Mouse (Mus musculus) adrenal gland, postnatal 14 days (tissue): ENCODE measurements around the gene Tmco2. TPM values are rescaled to one million over a fixed set of nuclear protein-coding genes. Genes with fewer than 3 reads are reported as not detected.
A peak's percentile ranks its signal among the peaks of the same experiment; 100 is the strongest.
"Not testable (repeated sequence)": the region's sequence is repeated elsewhere in the genome, so short reads cannot be mapped to it uniquely, and the experiment has no call there.

Experiments used
- DNase-seq: peaks from one replicate; pipeline ENCODE4 v3.0.0; 2021; ENCODE audit warnings: mixed read lengths
- long read RNA-seq, 2 experiments: library from polyadenylated mRNA; stranded (forward); transcript quantifications; one replicate each; pipeline ENCODE4 v2.0.0; 2021
- total RNA-seq: library from RNA; stranded (reverse); gene quantifications from 2 replicates; pipeline ENCODE4 v1.2.3, GENCODE M21; 2021

Gene Tmco2
- total RNA-seq, result not detected in 2 replicates
- long read RNA-seq, experiment 1, result 0 reads
- long read RNA-seq, experiment 2, result 0 reads

- no peak for DNase-seq
Observed at GRCm38 (mm10) chr4:121109126-121109525, at the start of gene Tmco2. Gene Tmco2, minus strand, starts transcription at chr4:121109226.

- no peak for DNase-seq
Observed at GRCm38 (mm10) chr4:121103304-121103703, 5.7 kb downstream of the Tmco2 start.

- DNase-seq, result peak; percentile 87
Observed at GRCm38 (mm10) chr4:121097650-121098378, 11.2 kb downstream of the Tmco2 start, which contains the start of gene Zmpste24. Gene Zmpste24, minus strand, starts transcription at chr4:121098241.

- DNase-seq, result no peak
Observed at GRCm38 (mm10) chr4:121090211-121090610, 18.8 kb downstream of the Tmco2 start.

GRCm38 (mm10) chr4:121088696-121089095 is 20.3 kb downstream of the Tmco2 start:
- DNase-seq, result no peak

GRCm38 (mm10) chr4:121084506-121084905 is 24.5 kb downstream of the Tmco2 start:
- DNase-seq, result no peak

- no peak for DNase-seq
Observed at GRCm38 (mm10) chr4:121080395-121080794, 28.6 kb downstream of the Tmco2 start.

- DNase-seq, result no peak
Observed at GRCm38 (mm10) chr4:121077915-121078646, 30.9 kb downstream of the Tmco2 start.

- DNase-seq, result no peak
Observed at GRCm38 (mm10) chr4:121074250-121074649, 34.8 kb downstream of the Tmco2 start.

- no peak for DNase-seq
Observed at GRCm38 (mm10) chr4:121065336-121065735, 43.7 kb downstream of the Tmco2 start.

GRCm38 (mm10) chr4:121059218-121059617 is 49.8 kb downstream of the Tmco2 start:
- DNase-seq, result not testable (repeated sequence)

GRCm38 (mm10) chr4:121057032-121057431 is 52.0 kb downstream of the Tmco2 start:
- DNase-seq, result no peak

- DNase-seq, result no peak
Observed at GRCm38 (mm10) chr4:121056342-121056741, 52.7 kb downstream of the Tmco2 start.

Other genes starting within 250 kb of the Tmco2 start
- 12.0 and 15.3 TPM in 2 replicates for gene Exo5, start 184.2 kb downstream of the Tmco2 start, total RNA-seq
- 2.4 and 3.4 TPM in 2 replicates for gene Zfp69, start 157.5 kb downstream of the Tmco2 start, total RNA-seq
- gene Smap2, start 92.0 kb downstream of the Tmco2 start, total RNA-seq, result 31.5 and 42.3 TPM in 2 replicates
- 1.0 and 1.1 TPM in 2 replicates for gene Col9a2, start 69.8 kb downstream of the Tmco2 start, total RNA-seq
- gene Zmpste24, start 11.0 kb downstream of the Tmco2 start, total RNA-seq, result 36.5 and 36.9 TPM in 2 replicates
- 16.5 TPM in 2 replicates for gene Rlf, start 105.9 kb upstream of the Tmco2 start, total RNA-seq
- not detected in 2 replicates for gene Gm12888, start 215.7 kb upstream of the Tmco2 start, total RNA-seq